Mouse (Mus musculus) ES-E14 (cell line): ENCODE results near the gene Ugt1a7c. TPM values are rescaled to one million over a fixed set of nuclear protein-coding genes. Genes with fewer than 3 reads are reported as not detected.

Experiments used
- DNase-seq: peaks from one replicate; pipeline ENCODE4 v3.0.0-alpha.2; 2013; ENCODE audit warnings: low read depth, low spot score
- H3K27ac ChIP-seq: 2 replicates; pipeline ENCODE4 v1.5.1; 2012; ENCODE audit warnings: low read depth, mild to moderate bottlenecking, low read length, moderate library complexity, mixed read lengths; ENCODE audit not compliant: poor library complexity, insufficient read depth, severe bottlenecking
- H3K36me3 ChIP-seq: 2 replicates; pipeline ENCODE4 v1.6.1; 2012; ENCODE audit warnings: mild to moderate bottlenecking, low read length, moderate library complexity, mixed read lengths; ENCODE audit not compliant: control insufficient read depth, poor library complexity, insufficient read depth, severe bottlenecking
- H3K4me1 ChIP-seq, 2 experiments: fragments of 150-350 bp in 1 of 2; sonication (generic) in 1 of 2; 2 replicates each; pipeline ENCODE4 v1.6.1; 2012; ENCODE audit warnings: low read length in 2 of 2, mild to moderate bottlenecking in 1 of 2, mixed read lengths in 1 of 2; ENCODE audit not compliant: control insufficient read depth in 2 of 2, insufficient read depth in 2 of 2, poor library complexity in 1 of 2
- H3K4me3 ChIP-seq, 2 experiments: fragments of 150-350 bp in 1 of 2; sonication (generic) in 1 of 2; 2 replicates each; pipeline ENCODE4 v1.5.1; 2012; ENCODE audit warnings: low read length in 2 of 2, low read depth in 1 of 2, mild to moderate bottlenecking in 1 of 2, mixed read lengths in 1 of 2; ENCODE audit not compliant: insufficient read depth in 1 of 2, poor library complexity in 1 of 2, severe bottlenecking in 1 of 2
- H3K9ac ChIP-seq: 2 replicates; pipeline ENCODE4 v1.6.1; 2012; ENCODE audit warnings: low read depth, mild to moderate bottlenecking, low read length, mixed read lengths; ENCODE audit not compliant: poor library complexity, insufficient read depth, severe bottlenecking
- H3K9me3 ChIP-seq: fragments of 150-350 bp; sonication (generic); 2 replicates; pipeline ENCODE4 v1.6.1; 2012; ENCODE audit warnings: low read depth, mild to moderate bottlenecking, low read length; ENCODE audit not compliant: control insufficient read depth, insufficient read depth
- CHD2 ChIP-seq: IDR thresholded peaks from 2 replicates; pipeline ENCODE4 v1.6.1; 2014; ENCODE audit warnings: mild to moderate bottlenecking, low read depth, low read length, inconsistent platforms
- HCFC1 ChIP-seq: IDR thresholded peaks from 2 replicates; pipeline ENCODE4 v1.6.1; 2012; ENCODE audit warnings: low read length, inconsistent platforms, borderline replicate concordance; ENCODE audit not compliant: insufficient read depth
- MAFK ChIP-seq: IDR thresholded peaks from 2 replicates; pipeline ENCODE4 v1.6.1; 2014; ENCODE audit warnings: mild to moderate bottlenecking, low read depth, low read length, inconsistent platforms; ENCODE audit not compliant: insufficient read depth
- ZC3H11A ChIP-seq: IDR thresholded peaks from 2 replicates; pipeline ENCODE4 v1.6.1; 2012; ENCODE audit warnings: low read depth, mild to moderate bottlenecking, inconsistent platforms, low read length, borderline replicate concordance
- ZNF384 ChIP-seq: IDR thresholded peaks from 2 replicates; pipeline ENCODE4 v1.6.1; 2012; ENCODE audit warnings: low read depth, low read length, inconsistent platforms
- in situ Hi-C, 2 experiments: fragments of 600-800 bp; cut with MboI; formaldehyde crosslinking; loops; one replicate each; pipeline ENCODE4 v1.15.1; 2025; ENCODE audit warnings: low sequenced_read_pairs in 2 of 2, inconsistent platforms in 1 of 2; ENCODE audit not compliant: unreplicated experiment in 2 of 2
- total RNA-seq: library from RNA; depleted of rRNA; stranded (reverse); fragments of 300-350 nt; gene quantifications from 2 replicates; pipeline ENCODE4 v1.2.3, GENCODE M21; 2012

Ugt1a7c gene
- total RNA-seq, 1 experiment: 0.09 TPM

- in situ Hi-C loops: no loop called here
- H3K9ac ChIP-seq: no peak overlapping the region
- TF ChIP-seq ZC3H11A: no peak
- TF ChIP-seq CHD2: no peak
- TF ChIP-seq HCFC1: no peak
- no peak for TF ChIP-seq ZNF384
- TF ChIP-seq MAFK: no peak
- H3K36me3 ChIP-seq: no peaks in the 10 kb centered on the region
- H3K4me1 ChIP-seq: no peaks in the 10 kb centered on the region
- H3K4me3 ChIP-seq: no peak overlapping the region
- no peak overlapping the region for H3K27ac ChIP-seq
- no peak for DNase-seq
- no peaks in the 10 kb centered on the region for H3K9me3 ChIP-seq
Observed at GRCm38 (mm10) chr1:88216551-88216950, 121.7 kb downstream of the Ugt1a7c start.

GRCm38 (mm10) chr1:88217144-88217543 is 122.3 kb downstream of the Ugt1a7c start:
- Histone ChIP-seq H3K4me1 (no peaks in the 10 kb centered on the region), H3K27ac (no peak overlapping the region), H3K4me3 (no peak overlapping the region), H3K36me3 (no peaks in the 10 kb centered on the region), H3K9me3 (no peaks in the 10 kb centered on the region), H3K9ac (no peak overlapping the region)
- no peak for DNase-seq
- TF ChIP-seq HCFC1 (no peak), ZNF384 (no peak), CHD2 (no peak), ZC3H11A (no peak), MAFK (no peak)
- in situ Hi-C loops: no loop called here

GRCm38 (mm10) chr1:88217576-88217975 is 122.7 kb downstream of the Ugt1a7c start:
- Histone ChIP-seq H3K36me3 (no peaks in the 10 kb centered on the region), H3K4me1 (no peaks in the 10 kb centered on the region), H3K9me3 (no peaks in the 10 kb centered on the region), H3K27ac (no peak overlapping the region), H3K9ac (no peak overlapping the region), H3K4me3 (no peak overlapping the region)
- in situ Hi-C loops: no loop called here
- no peak for TF ChIP-seq MAFK
- no peak for TF ChIP-seq CHD2
- no peak for TF ChIP-seq ZNF384
- TF ChIP-seq ZC3H11A: no peak
- TF ChIP-seq HCFC1: no peak
- no peak for DNase-seq

GRCm38 (mm10) chr1:88218051-88218450 is 123.2 kb downstream of the Ugt1a7c start:
- Histone ChIP-seq H3K4me1 (no peaks in the 10 kb centered on the region), H3K9me3 (no peaks in the 10 kb centered on the region), H3K27ac (no peak overlapping the region), H3K9ac (no peak overlapping the region), H3K36me3 (no peaks in the 10 kb centered on the region), H3K4me3 (no peak overlapping the region)
- in situ Hi-C loops: no loop called here
- no peak for DNase-seq
- TF ChIP-seq MAFK (no peak), HCFC1 (no peak), ZNF384 (no peak), ZC3H11A (no peak), CHD2 (no peak)

GRCm38 (mm10) chr1:88218591-88218990 is 123.7 kb downstream of the Ugt1a7c start:
- H3K4me1 ChIP-seq: no peaks in the 10 kb centered on the region
- no peaks in the 10 kb centered on the region for H3K36me3 ChIP-seq
- no peak overlapping the region for H3K9ac ChIP-seq
- TF ChIP-seq HCFC1: no peak
- no peak for TF ChIP-seq ZNF384
- TF ChIP-seq ZC3H11A: no peak
- no peak for TF ChIP-seq MAFK
- no peak for TF ChIP-seq CHD2
- no peak overlapping the region for H3K27ac ChIP-seq
- H3K4me3 ChIP-seq: no peak overlapping the region
- no peak for DNase-seq
- in situ Hi-C loops: no loop called here
- H3K9me3 ChIP-seq: no peaks in the 10 kb centered on the region
